Mouse (Mus musculus): ENCODE data around the gene Cbfb. TPM values are rescaled to one million over a fixed set of nuclear protein-coding genes. Genes with fewer than 3 reads are reported as not detected.

Cbfb gene
- total RNA-seq, 1 experiment, result 47.0 TPM

GRCm38 (mm10) chr8:105264024-105264982 is 93.8 kb downstream of the Cbfb start, which contains the start of the genes Tradd and Fbxl8:
Gene Tradd (minus strand): TSS chr8:105264609.
Gene Fbxl8 (plus strand): TSS chr8:105264648.
- H3K9ac ChIP-seq (ENCODE audit: insufficient read depth, low read depth, low read length, poor library complexity, severe bottlenecking), result peak within 1 kb of the TSS; percentile 66
- TF ChIP-seq ZC3H11A (IDR thresholded peaks at IDR 0.05; ENCODE audit: borderline replicate concordance, low read depth, low read length), result no peak
- no peak for TF ChIP-seq CHD2 (IDR thresholded peaks at IDR 0.05; ENCODE audit: low read depth, low read length)
- TF ChIP-seq MAFK (IDR thresholded peaks at IDR 0.05; ENCODE audit: insufficient read depth, low read depth, low read length), result no peak
- TF ChIP-seq HCFC1 (IDR thresholded peaks at IDR 0.05; ENCODE audit: borderline replicate concordance, insufficient read depth, low read length), result no peak
- TF ChIP-seq ZNF384 (IDR thresholded peaks at IDR 0.05; ENCODE audit: low read depth, low read length), result no peak
- no peak within 1 kb of the TSS for H3K27ac ChIP-seq (ENCODE audit: insufficient read depth, low read depth, low read length, poor library complexity, severe bottlenecking)
- in situ Hi-C loops (cut with MboI; ENCODE audit: low sequenced_read_pairs in 2 of 2, unreplicated experiment in 2 of 2), result loop anchor here in 1 of 2 experiments (25.0 kb wide), 1 partner anchor 627 kb away; the partner anchor contains the start of genes Ciao2b and Rrad
- peak within 1 kb of the TSS; percentile 79 to 82 for H3K4me3 ChIP-seq (ENCODE audit: insufficient read depth in 1 of 2, low read depth in 1 of 2, low read length in 2 of 2, poor library complexity in 1 of 2, severe bottlenecking in 1 of 2)
- peaks cover 0 to 10% of the 10 kb centered on the region in 2 experiments; a peak in 2 of 4 replicates for H3K4me1 ChIP-seq (ENCODE audit: control insufficient read depth in 2 of 2, insufficient read depth in 2 of 2, low read length in 2 of 2, poor library complexity in 1 of 2)
- no peak for DNase-seq (ENCODE audit: low read depth, low spot score)
- H3K36me3 ChIP-seq (ENCODE audit: control insufficient read depth, insufficient read depth, low read length, poor library complexity, severe bottlenecking), result no peaks in the 10 kb centered on the region
- H3K9me3 ChIP-seq (ENCODE audit: control insufficient read depth, insufficient read depth, low read depth, low read length), result no peaks in the 10 kb centered on the region

GRCm38 (mm10) chr8:105265128-105265527 is 94.7 kb downstream of the Cbfb start:
- TF ChIP-seq ZC3H11A (IDR thresholded peaks at IDR 0.05; ENCODE audit: borderline replicate concordance, low read depth, low read length), result no peak
- TF ChIP-seq HCFC1 (IDR thresholded peaks at IDR 0.05; ENCODE audit: borderline replicate concordance, insufficient read depth, low read length), result no peak
- no peak for TF ChIP-seq ZNF384 (IDR thresholded peaks at IDR 0.05; ENCODE audit: low read depth, low read length)
- no peak for TF ChIP-seq MAFK (IDR thresholded peaks at IDR 0.05; ENCODE audit: insufficient read depth, low read depth, low read length)
- no peak for TF ChIP-seq CHD2 (IDR thresholded peaks at IDR 0.05; ENCODE audit: low read depth, low read length)
- H3K9ac ChIP-seq (ENCODE audit: insufficient read depth, low read depth, low read length, poor library complexity, severe bottlenecking), result no peak overlapping the region

GRCm38 (mm10) chr8:105266775-105267174 is 96.3 kb downstream of the Cbfb start:
- H3K9me3 ChIP-seq (ENCODE audit: control insufficient read depth, insufficient read depth, low read depth, low read length), result no peaks in the 10 kb centered on the region
- H3K4me1 ChIP-seq (ENCODE audit: control insufficient read depth in 2 of 2, insufficient read depth in 2 of 2, low read length in 2 of 2, poor library complexity in 1 of 2), result peaks cover 0 to 15% of the 10 kb centered on the region in 2 experiments; a peak in 2 of 4 replicates
- no peak overlapping the region for H3K4me3 ChIP-seq (ENCODE audit: insufficient read depth in 1 of 2, low read depth in 1 of 2, low read length in 2 of 2, poor library complexity in 1 of 2, severe bottlenecking in 1 of 2)
- H3K9ac ChIP-seq (ENCODE audit: insufficient read depth, low read depth, low read length, poor library complexity, severe bottlenecking), result no peak overlapping the region
- no peak overlapping the region for H3K27ac ChIP-seq (ENCODE audit: insufficient read depth, low read depth, low read length, poor library complexity, severe bottlenecking)
- in situ Hi-C loops (cut with MboI; ENCODE audit: low sequenced_read_pairs in 2 of 2, unreplicated experiment in 2 of 2), result loop anchor here in 1 of 2 experiments (25.0 kb wide), 1 partner anchor 629 kb away; the partner anchor contains the start of genes Ciao2b and Rrad
- no peak for TF ChIP-seq CHD2 (IDR thresholded peaks at IDR 0.05; ENCODE audit: low read depth, low read length)
- no peak for TF ChIP-seq MAFK (IDR thresholded peaks at IDR 0.05; ENCODE audit: insufficient read depth, low read depth, low read length)
- no peak for TF ChIP-seq HCFC1 (IDR thresholded peaks at IDR 0.05; ENCODE audit: borderline replicate concordance, insufficient read depth, low read length)
- no peak for TF ChIP-seq ZC3H11A (IDR thresholded peaks at IDR 0.05; ENCODE audit: borderline replicate concordance, low read depth, low read length)
- no peak for TF ChIP-seq ZNF384 (IDR thresholded peaks at IDR 0.05; ENCODE audit: low read depth, low read length)
- no peak for DNase-seq (ENCODE audit: low read depth, low spot score)
- H3K36me3 ChIP-seq (ENCODE audit: control insufficient read depth, insufficient read depth, low read length, poor library complexity, severe bottlenecking), result no peaks in the 10 kb centered on the region

More at GRCm38 (mm10) chr8:105265128-105265527, 94.7 kb downstream of the Cbfb start:
- Histone ChIP-seq H3K4me1 (ENCODE audit: control insufficient read depth in 2 of 2, insufficient read depth in 2 of 2, low read length in 2 of 2, poor library complexity in 1 of 2) (peaks cover 0 to 12% of the 10 kb centered on the region in 2 experiments; a peak in 2 of 4 replicates), H3K36me3 (ENCODE audit: control insufficient read depth, insufficient read depth, low read length, poor library complexity, severe bottlenecking) (no peaks in the 10 kb centered on the region), H3K4me3 (ENCODE audit: insufficient read depth in 1 of 2, low read depth in 1 of 2, low read length in 2 of 2, poor library complexity in 1 of 2, severe bottlenecking in 1 of 2) (no peak overlapping the region), H3K27ac (ENCODE audit: insufficient read depth, low read depth, low read length, poor library complexity, severe bottlenecking) (no peak overlapping the region), H3K9me3 (ENCODE audit: control insufficient read depth, insufficient read depth, low read depth, low read length) (no peaks in the 10 kb centered on the region)
- in situ Hi-C loops (cut with MboI; ENCODE audit: low sequenced_read_pairs in 2 of 2, unreplicated experiment in 2 of 2), result loop anchor here in 1 of 2 experiments (25.0 kb wide), 1 partner anchor 628 kb away; the partner anchor contains the start of genes Ciao2b and Rrad
- DNase-seq (ENCODE audit: low read depth, low spot score), result no peak

Other genes starting within 250 kb of the Cbfb start
- gene Ces2e, start 244.4 kb upstream of the Cbfb start, total RNA-seq (2012; rRNA removed), result 0.62 and 0.63 TPM in 2 replicates
- not detected in 2 replicates for gene Ces2f, start 223.3 kb upstream of the Cbfb start, total RNA-seq (2012; rRNA removed)
- 0.09 and 0.11 TPM in 2 replicates for gene Ces2g, start 209.0 kb upstream of the Cbfb start, total RNA-seq (2012; rRNA removed)
- gene Ces2h, start 169.8 kb upstream of the Cbfb start, total RNA-seq (2012; rRNA removed), result not detected in 2 replicates
- gene Ces3a, start 122.1 kb upstream of the Cbfb start, total RNA-seq (2012; rRNA removed), result not detected in 2 replicates
- gene Ces3b, start 86.9 kb upstream of the Cbfb start, total RNA-seq (2012; rRNA removed), result not detected in 2 replicates
- gene Ces4a, start 38.9 kb upstream of the Cbfb start, total RNA-seq (2012; rRNA removed), result not detected in 2 replicates
- gene D230025D16Rik, start 54.5 kb downstream of the Cbfb start, total RNA-seq (2012; rRNA removed), result 41.7 and 42.6 TPM in 2 replicates
- 2.5 and 2.8 TPM in 2 replicates for gene B3gnt9, start 84.5 kb downstream of the Cbfb start, total RNA-seq (2012; rRNA removed)
- gene Tradd, start 93.9 kb downstream of the Cbfb start, total RNA-seq (2012; rRNA removed), result 6.2 and 7.6 TPM in 2 replicates
- gene Fbxl8, start 94.0 kb downstream of the Cbfb start, total RNA-seq (2012; rRNA removed), result 1.2 and 2.3 TPM in 2 replicates
- gene Hsf4, start 99.1 kb downstream of the Cbfb start, total RNA-seq (2012; rRNA removed), result 0.21 and 0.45 TPM in 2 replicates
- 0.85 and 1.0 TPM in 2 replicates for gene Nol3, start 105.5 kb downstream of the Cbfb start, total RNA-seq (2012; rRNA removed)
- 3.9 and 4.2 TPM in 2 replicates for gene 4931428F04Rik, start 119.2 kb downstream of the Cbfb start, total RNA-seq (2012; rRNA removed)
- 22.0 and 33.5 TPM in 2 replicates for gene Exoc3l, start 125.4 kb downstream of the Cbfb start, total RNA-seq (2012; rRNA removed)
- gene E2f4, start 127.0 kb downstream of the Cbfb start, total RNA-seq (2012; rRNA removed), result 66.8 and 67.1 TPM in 2 replicates
- 3.5 and 4.3 TPM in 2 replicates for gene Elmo3, start 134.9 kb downstream of the Cbfb start, total RNA-seq (2012; rRNA removed)
- gene Lrrc29, start 155.6 kb downstream of the Cbfb start, total RNA-seq (2012; rRNA removed), result 2.5 and 2.8 TPM in 2 replicates
- gene Tmem208, start 155.7 kb downstream of the Cbfb start, total RNA-seq (2012; rRNA removed), result 123 and 133 TPM in 2 replicates
- gene Fhod1, start 177.3 kb downstream of the Cbfb start, total RNA-seq (2012; rRNA removed), result 9.1 and 12.7 TPM in 2 replicates
- gene Slc9a5, start 178.2 kb downstream of the Cbfb start, total RNA-seq (2012; rRNA removed), result 5.8 and 11.7 TPM in 2 replicates
- 3.0 and 3.1 TPM in 2 replicates for gene Plekhg4, start 202.6 kb downstream of the Cbfb start, total RNA-seq (2012; rRNA removed)
- 0.18 and 0.37 TPM in 2 replicates for gene Kctd19, start 242.8 kb downstream of the Cbfb start, total RNA-seq (2012; rRNA removed)
- gene Lrrc36, start 242.9 kb downstream of the Cbfb start, total RNA-seq (2012; rRNA removed), result 0.13 TPM in 1 of 2 replicates, not detected in the other

Data from ES-E14 (cell line).